ENCODE assay signal across 9 mouse cellular contexts in genomic region chr1:98189991-98190471, GRCm38 (mm10).
DNase-seq lines count a peak whose midpoint lies in the region; ATAC-seq lines count a peak whose summit lies in the region.
"Had no signal": no experiment of that assay in that cellular context is flagged by ENCODE, and none has a peak within 500 bp of the region (broad histone marks: within the 10 kb centered on the region; RNA-seq: fewer than 3 reads in every experiment).

No protein-coding gene starts in this region.

- DNase-seq in adrenal gland, postnatal 36 days = peak; percentile 15 to 37
- DNase-seq in adrenal gland, adult 8-10 months = no peak
- DNase-seq in embryo, embryonic 10.5 days (ENCODE audit: low spot score) = peak; percentile 85
- DNase-seq in hindbrain, embryonic 14.5 days (ENCODE audit: low spot score) = peak; percentile 84
- peak; percentile 25 for DNase-seq in limb, embryonic 11.5 days (ENCODE audit: low spot score)
- peak; percentile 59 to 75 for DNase-seq in right cerebral cortex, postnatal 36 days (ENCODE audit: low spot score in 2 of 2)
- DNase-seq in spleen, postnatal 10 days (ENCODE audit: low spot score in 2 of 2) = no peak
- DNase-seq: liver, embryonic 13.5 days had no signal

- H3K4me2 ChIP-seq in hindbrain, embryonic 14.5 days (replicated peaks) = 0 out of 2 replicates have a peak overlapping the region, but pooled peaks have one; percentile 5
- H3K4me2 ChIP-seq in limb, embryonic 11.5 days (ENCODE audit: low read depth, severe bottlenecking) = no peak overlapping the region
- H3K4me2 ChIP-seq in heart, embryonic 11.5 days = no peak overlapping the region
- H3K4me2 ChIP-seq: liver, embryonic 13.5 days had no signal

- H3K36me3 ChIP-seq in hindbrain, embryonic 14.5 days (replicated peaks; ENCODE audit: control insufficient read depth, insufficient read depth) = no peaks in the 10 kb centered on the region
- no peaks in the 10 kb centered on the region for H3K36me3 ChIP-seq in limb, embryonic 11.5 days (ENCODE audit: control insufficient read depth, insufficient read depth, low read length)
- no peaks in the 10 kb centered on the region for H3K36me3 ChIP-seq in heart, embryonic 11.5 days (ENCODE audit: control insufficient read depth, insufficient read depth, low read length)
- H3K36me3 ChIP-seq: liver, embryonic 13.5 days had no signal

- no peak overlapping the region for H3K9ac ChIP-seq in hindbrain, embryonic 14.5 days
- no peak overlapping the region for H3K9ac ChIP-seq in limb, embryonic 11.5 days (ENCODE audit: low read length)
- no peak overlapping the region for H3K9ac ChIP-seq in heart, embryonic 11.5 days (ENCODE audit: low read depth, low read length)
- H3K9ac ChIP-seq: liver, embryonic 13.5 days had no signal

- no peaks in the 10 kb centered on the region; the same call in 1 of the 2 replicates for H3K9me3 ChIP-seq in hindbrain, embryonic 14.5 days (ENCODE audit: control insufficient read depth, low read length)
- H3K9me3 ChIP-seq in limb, embryonic 11.5 days (ENCODE audit: control insufficient read depth, low read length) = no peaks in the 10 kb centered on the region
- H3K9me3 ChIP-seq in heart, embryonic 11.5 days (replicated peaks; ENCODE audit: control insufficient read depth, low read length) = no peaks in the 10 kb centered on the region
- H3K9me3 ChIP-seq: liver, embryonic 13.5 days had no signal

- H3K4me3 ChIP-seq in hindbrain, embryonic 14.5 days (replicated peaks; ENCODE audit: low read length) = no peak overlapping the region
- no peak overlapping the region for H3K4me3 ChIP-seq in limb, embryonic 11.5 days (ENCODE audit: low read depth, low read length)
- no peak overlapping the region for H3K4me3 ChIP-seq in heart, embryonic 11.5 days (ENCODE audit: low read depth, low read length)
- H3K4me3 ChIP-seq: liver, embryonic 13.5 days had no signal

- H3K4me1 ChIP-seq in hindbrain, embryonic 14.5 days (replicated peaks; ENCODE audit: control insufficient read depth, insufficient read depth, low read length) = peaks cover 32% of the 10 kb centered on the region
- no peaks in the 10 kb centered on the region for H3K4me1 ChIP-seq in limb, embryonic 11.5 days (ENCODE audit: control insufficient read depth, insufficient read depth, low read length)
- H3K4me1 ChIP-seq in heart, embryonic 11.5 days (ENCODE audit: control insufficient read depth, insufficient read depth, low read length) = no peaks in the 10 kb centered on the region
- H3K4me1 ChIP-seq: liver, embryonic 13.5 days had no signal

- 9% methylated on average over 6 of the region's 6 CpGs for WGBS in hindbrain, embryonic 14.5 days
- 28% methylated on average over 6 of the region's 6 CpGs for WGBS in limb, embryonic 11.5 days
- WGBS in heart, embryonic 11.5 days (ENCODE audit: insufficient replicate concordance) = 69% methylated on average over 6 of the region's 6 CpGs

- peak; percentile 93 for ATAC-seq in hindbrain, embryonic 14.5 days (ENCODE audit: low FRiP score)
- ATAC-seq in limb, embryonic 11.5 days (ENCODE audit: insufficient number of reproducible peaks, low FRiP score, low TSS enrichment, low read depth) = no peak
- ATAC-seq in heart, embryonic 11.5 days (replicated peaks; ENCODE audit: insufficient number of reproducible peaks, low FRiP score, low TSS enrichment) = no peak

- peak overlapping the region; percentile 91 for H3K27ac ChIP-seq in hindbrain, embryonic 14.5 days
- no peak overlapping the region for H3K27ac ChIP-seq in limb, embryonic 11.5 days (replicated peaks; ENCODE audit: low read depth, low read length)
- no peak overlapping the region for H3K27ac ChIP-seq in heart, embryonic 11.5 days (ENCODE audit: low read depth, low read length)
- H3K27ac ChIP-seq: liver, embryonic 13.5 days had no signal

- H3K27me3 ChIP-seq in hindbrain, embryonic 14.5 days (ENCODE audit: control insufficient read depth, insufficient read depth, low read length) = no peaks in the 10 kb centered on the region
- no peaks in the 10 kb centered on the region for H3K27me3 ChIP-seq in limb, embryonic 11.5 days (ENCODE audit: control insufficient read depth, insufficient read depth, low read length)
- no peaks in the 10 kb centered on the region for H3K27me3 ChIP-seq in heart, embryonic 11.5 days (ENCODE audit: control insufficient read depth, insufficient read depth, low read length)
- H3K27me3 ChIP-seq: liver, embryonic 13.5 days had no signal

Comparison
In these comparisons a context has a peak if more than half of its experiments do, and no peak if none do; other contexts are left out.
1. DNase-seq: peak in adrenal gland, postnatal 36 days (2 of 2), embryo, embryonic 10.5 days (single experiment), hindbrain, embryonic 14.5 days (single experiment), limb, embryonic 11.5 days (single experiment) and right cerebral cortex, postnatal 36 days (2 of 2); none in adrenal gland, adult 8-10 months (single experiment) and spleen, postnatal 10 days (0 of 2).